Mouse (Mus musculus): Measurements from ENCODE around the gene Bbs7. TPM values are rescaled to one million over a fixed set of nuclear protein-coding genes. Genes with fewer than 3 reads are reported as not detected.
"Not testable (repeated sequence)": the region's sequence is repeated elsewhere in the genome, so short reads cannot be mapped to it uniquely, and the experiment has no call there.

The Bbs7 gene
- polyA plus RNA-seq, 1 experiment from 2014 or later = 20.5 TPM

- H3K4me3 ChIP-seq; H3K9ac ChIP-seq; H3K4me1 ChIP-seq (replicated peaks); H3K4me2 ChIP-seq; H3K9me3 ChIP-seq; H3K27me3 ChIP-seq; H3K27ac ChIP-seq (replicated peaks); ATAC-seq (ENCODE audit: low read depth): not testable (repeated sequence)
- peaks cover 20% of the 10 kb centered on the region for H3K36me3 ChIP-seq
- WGBS = 94% methylated on average over 8 of the region's 9 CpGs
Observed at GRCm38 (mm10) chr3:36599773-36600172, 13.5 kb downstream of the Bbs7 start.

GRCm38 (mm10) chr3:36598811-36599210, 14.5 kb downstream of the Bbs7 start:
- ATAC-seq (ENCODE audit: low read depth) = no peak
- Histone ChIP-seq H3K9me3 (no peaks in the 10 kb centered on the region), H3K4me2 (no peak overlapping the region), H3K4me3 (no peak overlapping the region), H3K27me3 (no peaks in the 10 kb centered on the region), H3K4me1 (replicated peaks) (no peaks in the 10 kb centered on the region), H3K9ac (no peak overlapping the region), H3K36me3 (peaks cover 25% of the 10 kb centered on the region), H3K27ac (replicated peaks) (no peak overlapping the region)
- 70% methylated on average over 3 of the region's 3 CpGs for WGBS

- peaks cover 26% of the 10 kb centered on the region for H3K4me1 ChIP-seq (replicated peaks)
- peak within 1 kb of the TSS; percentile 100 for H3K4me2 ChIP-seq
- H3K9ac ChIP-seq = peak within 1 kb of the TSS; percentile 71
- under 1% methylated on average over 60 of the region's 60 CpGs for WGBS
- peak; percentile 100 for ATAC-seq (ENCODE audit: low read depth)
- peak within 1 kb of the TSS; percentile 69 for H3K4me3 ChIP-seq
- H3K27ac ChIP-seq (replicated peaks) = peak within 1 kb of the TSS; percentile 86
- no peaks in the 10 kb centered on the region for H3K9me3 ChIP-seq
- no peaks in the 10 kb centered on the region for H3K27me3 ChIP-seq
- H3K36me3 ChIP-seq = peaks cover 19% of the 10 kb centered on the region
Observed at GRCm38 (mm10) chr3:36571827-36572378, 41.4 kb downstream of the Bbs7 start, which contains the start of gene Ccna2. Gene Ccna2 (minus strand): TSS chr3:36572150.

GRCm38 (mm10) chr3:36571361-36571826, 41.9 kb downstream of the Bbs7 start:
- H3K27ac ChIP-seq (replicated peaks) = no peak overlapping the region; the same call in 1 of the 2 replicates
- H3K27me3 ChIP-seq = no peaks in the 10 kb centered on the region
- peak overlapping the region; percentile 69 for H3K4me3 ChIP-seq
- peaks cover 26% of the 10 kb centered on the region for H3K4me1 ChIP-seq (replicated peaks)
- H3K36me3 ChIP-seq = peaks cover 25% of the 10 kb centered on the region
- 1% methylated on average over 46 of the region's 46 CpGs for WGBS
- H3K4me2 ChIP-seq = peak overlapping the region; percentile 100
- peak overlapping the region; percentile 66 for H3K9ac ChIP-seq
- H3K9me3 ChIP-seq = no peaks in the 10 kb centered on the region
- no peak; the same call in none of the 2 replicates for ATAC-seq (ENCODE audit: low read depth)

- WGBS = 91% methylated on average over 5 of the region's 5 CpGs
- peak overlapping the region; percentile 100 for H3K4me2 ChIP-seq
- H3K4me3 ChIP-seq = peak overlapping the region; percentile 69; the same call in 1 of the 2 replicates
- no peak for ATAC-seq (ENCODE audit: low read depth)
- H3K9me3 ChIP-seq = no peaks in the 10 kb centered on the region
- peaks cover 37% of the 10 kb centered on the region for H3K36me3 ChIP-seq
- no peak overlapping the region for H3K9ac ChIP-seq
- H3K27me3 ChIP-seq = no peaks in the 10 kb centered on the region
- no peak overlapping the region for H3K27ac ChIP-seq (replicated peaks)
- peaks cover 26% of the 10 kb centered on the region for H3K4me1 ChIP-seq (replicated peaks)
Observed at GRCm38 (mm10) chr3:36569836-36570235, 43.4 kb downstream of the Bbs7 start.

- H3K27me3 ChIP-seq = no peaks in the 10 kb centered on the region
- WGBS = 98% methylated on average over 3 of the region's 3 CpGs
- H3K9me3 ChIP-seq = no peaks in the 10 kb centered on the region
- H3K4me2 ChIP-seq = no peak overlapping the region
- no peak for ATAC-seq (ENCODE audit: low read depth)
- peaks cover 91% of the 10 kb centered on the region for H3K36me3 ChIP-seq
- H3K9ac ChIP-seq = no peak overlapping the region
- H3K27ac ChIP-seq (replicated peaks) = no peak overlapping the region
- H3K4me3 ChIP-seq = no peak overlapping the region
- no peaks in the 10 kb centered on the region for H3K4me1 ChIP-seq (replicated peaks)
Observed at GRCm38 (mm10) chr3:36563666-36564065, 49.6 kb downstream of the Bbs7 start.

GRCm38 (mm10) chr3:36559606-36560005, 53.7 kb downstream of the Bbs7 start:
- ATAC-seq (ENCODE audit: low read depth) = no peak
- 90% methylated on average over 4 of the region's 4 CpGs for WGBS

GRCm38 (mm10) chr3:36557601-36558000, 55.7 kb downstream of the Bbs7 start:
- no peak overlapping the region for H3K9ac ChIP-seq
- 91% methylated on average over 1 of the region's 1 CpGs for WGBS
- no peak overlapping the region for H3K4me3 ChIP-seq
- H3K4me2 ChIP-seq = no peak overlapping the region
- peaks cover 11% of the 10 kb centered on the region for H3K4me1 ChIP-seq (replicated peaks)
- no peak overlapping the region for H3K27ac ChIP-seq (replicated peaks)
- ATAC-seq (ENCODE audit: low read depth) = no peak
- peaks cover 83% of the 10 kb centered on the region for H3K36me3 ChIP-seq
- H3K27me3 ChIP-seq = no peaks in the 10 kb centered on the region
- H3K9me3 ChIP-seq = no peaks in the 10 kb centered on the region

More at GRCm38 (mm10) chr3:36559606-36560005, 53.7 kb downstream of the Bbs7 start:
- Histone ChIP-seq H3K27me3 (no peaks in the 10 kb centered on the region), H3K9ac (no peak overlapping the region), H3K4me2 (no peak overlapping the region), H3K4me3 (no peak overlapping the region), H3K9me3 (no peaks in the 10 kb centered on the region), H3K27ac (replicated peaks) (no peak overlapping the region), H3K4me1 (replicated peaks) (no peaks in the 10 kb centered on the region), H3K36me3 (peaks cover 94% of the 10 kb centered on the region)

GRCm38 (mm10) chr3:36552406-36553047, 60.8 kb downstream of the Bbs7 start, which contains the start of gene Exosc9:
Gene Exosc9 (plus strand): TSS chr3:36552606.
- H3K4me1 ChIP-seq (replicated peaks) = peaks cover 23% of the 10 kb centered on the region
- peak within 1 kb of the TSS; percentile 85 for H3K4me2 ChIP-seq
- WGBS = under 1% methylated on average over 39 of the region's 39 CpGs
- ATAC-seq (ENCODE audit: low read depth) = peak; percentile 98
- no peaks in the 10 kb centered on the region for H3K27me3 ChIP-seq
- H3K9me3 ChIP-seq = no peaks in the 10 kb centered on the region
- H3K27ac ChIP-seq (replicated peaks) = peak within 1 kb of the TSS; percentile 80
- H3K9ac ChIP-seq = peak within 1 kb of the TSS; percentile 80
- H3K4me3 ChIP-seq = peak within 1 kb of the TSS; percentile 64
- H3K36me3 ChIP-seq = peaks cover 36% of the 10 kb centered on the region

- 16% methylated on average over 12 of the region's 12 CpGs for whole genome bisulfite sequencing
- peaks cover 30% of the 10 kb centered on the region for H3K36me3 ChIP-seq
- peak overlapping the region; percentile 80 for H3K27ac ChIP-seq (replicated peaks)
- H3K4me2 ChIP-seq = peak overlapping the region; percentile 85
- H3K9me3 ChIP-seq = no peaks in the 10 kb centered on the region
- peaks cover 23% of the 10 kb centered on the region for H3K4me1 ChIP-seq (replicated peaks)
- H3K4me3 ChIP-seq = peak overlapping the region; percentile 64
- H3K27me3 ChIP-seq = no peaks in the 10 kb centered on the region
- peak overlapping the region; percentile 80 for H3K9ac ChIP-seq
- ATAC-seq (ENCODE audit: low read depth) = peak; percentile 65
Observed at GRCm38 (mm10) chr3:36551851-36552384, 61.4 kb downstream of the Bbs7 start.

GRCm38 (mm10) chr3:36551343-36551742, 61.9 kb downstream of the Bbs7 start:
- Histone ChIP-seq H3K36me3 (peaks cover 24% of the 10 kb centered on the region), H3K27ac (replicated peaks) (peak overlapping the region; percentile 80), H3K4me2 (peak overlapping the region; percentile 85), H3K4me3 (peak overlapping the region; percentile 64), H3K9me3 (no peaks in the 10 kb centered on the region), H3K27me3 (no peaks in the 10 kb centered on the region), H3K9ac (peak overlapping the region; percentile 80), H3K4me1 (replicated peaks) (peaks cover 23% of the 10 kb centered on the region)
- peak; percentile 28 for ATAC-seq (ENCODE audit: low read depth)
- 6% methylated on average over 9 of the region's 9 CpGs for WGBS

GRCm38 (mm10) chr3:36544961-36545360, 68.3 kb downstream of the Bbs7 start:
- Histone ChIP-seq H3K4me2 (no peak overlapping the region), H3K36me3 (no peaks in the 10 kb centered on the region), H3K4me3 (no peak overlapping the region), H3K9me3 (no peaks in the 10 kb centered on the region), H3K9ac (no peak overlapping the region), H3K27ac (replicated peaks) (no peak overlapping the region), H3K27me3 (no peaks in the 10 kb centered on the region), H3K4me1 (replicated peaks) (no peaks in the 10 kb centered on the region)
- 83% methylated on average over 3 of the region's 3 CpGs for WGBS
- ATAC-seq (ENCODE audit: low read depth) = no peak

Data from neural tube, embryonic 13.5 days (tissue).